Comparison of ENCODE assay signal across 28 mouse cellular contexts in genomic region chr7:105563367-105563766, GRCm38 (mm10). TPM values are rescaled to one million over a fixed set of nuclear protein-coding genes. Genes with fewer than 3 reads are reported as not detected.
DNase-seq lines count a peak whose midpoint lies in the region; ATAC-seq and TF ChIP-seq lines count a peak whose summit lies in the region.
"Had no signal": no experiment of that assay in that cellular context is flagged by ENCODE, and none has a peak within 500 bp of the region (broad histone marks: within the 10 kb centered on the region; RNA-seq: fewer than 3 reads in every experiment).

No protein-coding gene starts in this region.

- no peak for DNase-seq in frontal cortex, postnatal 10 days (ENCODE audit: low spot score in 2 of 2)
- no peak for DNase-seq in left cerebral cortex, adult 2 months (ENCODE audit: extremely low spot score in 1 of 2, low spot score in 2 of 2)
- DNase-seq in left cerebral cortex, adult 8-10 months (ENCODE audit: low spot score in 2 of 2), result no peak
- DNase-seq in brain, adult 2 months (ENCODE audit: low read depth, low spot score), result peak; percentile 59
- DNase-seq: adrenal gland, adult 2 months; adrenal gland, postnatal 14 days; embryo, embryonic 11 days; gastrocnemius, adult 2 months; gastrocnemius, postnatal 14 days; heart, adult 18-20 months; heart, postnatal 14 days; heart, postnatal 4 days had no signal

- H3K4me3 ChIP-seq in left cerebral cortex, adult 2 months, result no peak overlapping the region
- H3K4me3 ChIP-seq in cortical plate, adult 2 months (ENCODE audit: insufficient read depth, low read length), result no peak overlapping the region
- H3K4me3 ChIP-seq: embryonic facial prominence, embryonic 10.5 days; embryonic facial prominence, embryonic 13.5 days; erythroblast, embryonic 14.5 days; forebrain, embryonic 12.5 days; forebrain, embryonic 15.5 days; gastrocnemius, adult 2 months; heart, embryonic 13.5 days had no signal

- TF ChIP-seq CTCF in left cerebral cortex, adult 2 months (IDR thresholded peaks at IDR 0.05), result no peak
- no peak for TF ChIP-seq CTCF in cortical plate, adult 2 months (IDR thresholded peaks at IDR 0.05; ENCODE audit: extremely low read depth, insufficient read depth, low read length)

- peaks cover 22% of the 10 kb centered on the region for H3K4me1 ChIP-seq in cortical plate, adult 2 months (ENCODE audit: control insufficient read depth, insufficient read depth, low read length)
- H3K4me1 ChIP-seq: embryonic facial prominence, embryonic 13.5 days had no signal

- H3K27ac ChIP-seq in left cerebral cortex, adult 2 months, result peak overlapping the region; percentile 69
- H3K27ac ChIP-seq in cortical plate, adult 2 months (ENCODE audit: insufficient read depth, low read length), result 0 out of 2 replicates have a peak overlapping the region, but pooled peaks have one; percentile 12
- H3K27ac ChIP-seq: embryonic facial prominence, embryonic 10.5 days; embryonic facial prominence, embryonic 13.5 days; forebrain, embryonic 12.5 days; forebrain, embryonic 15.5 days; gastrocnemius, adult 2 months; heart, embryonic 13.5 days; hindbrain, embryonic 14.5 days; hindbrain, postnatal 0 days had no signal

- intact Hi-C loops in left cerebral cortex, adult 2 months (cut with DNase I), result no loop called here

- peak; percentile 39 for ATAC-seq in frontal cortex, adult (ENCODE audit: low TSS enrichment)
- ATAC-seq: CD4-positive, CD25-positive, alpha-beta regulatory T cell, adult 4 months; forebrain, embryonic 15.5 days; hindbrain, postnatal 0 days; inflammation-experienced regulatory T-cells, adult 6 months; intestine, embryonic 16.5 days had no signal

- TF ChIP-seq POLR2A in cortical plate, adult 2 months (IDR thresholded peaks at IDR 0.05; ENCODE audit: extremely low read depth, insufficient read depth, low read length), result no peak

RNA-seq across cellular contexts. Expression of gene Smpd1, which starts 9.2 kb away (rescaled TPM):
- total RNA-seq in left cerebral cortex, adult 2 months (2021), result 100 to 1,000 TPM in 1 of 2 experiments, 10 to 100 TPM in 1; 96.9 to 107 TPM
- total RNA-seq in left cerebral cortex, adult 8-10 months (2022), result 100 to 1,000 TPM; 100 to 105 (median 101) TPM
- polyA plus RNA-seq in cortical plate, adult 2 months (2012; rRNA removed), result 93.2 and 93.3 TPM in 2 replicates

RNA-seq across cellular contexts. Expression of gene Apbb1, which starts 18.1 kb away (rescaled TPM):
- 100 to 1,000 TPM; 440 to 458 TPM for total RNA-seq in left cerebral cortex, adult 2 months (2021)
- 100 to 1,000 TPM; 437 to 456 (median 444) TPM for total RNA-seq in left cerebral cortex, adult 8-10 months (2022)
- polyA plus RNA-seq in cortical plate, adult 2 months (2012; rRNA removed), result 564 and 565 TPM in 2 replicates
- total RNA-seq: MEL had no signal

RNA-seq across cellular contexts. Expression of gene Hpx, which starts 36.6 kb away (rescaled TPM):
- under 1 TPM; 0.30 to 0.68 TPM for total RNA-seq in left cerebral cortex, adult 2 months (2021)
- total RNA-seq in left cerebral cortex, adult 8-10 months (2022), result under 1 TPM; 0.33 to 0.63 (median 0.44) TPM
- polyA plus RNA-seq in cortical plate, adult 2 months (2012; rRNA removed), result 0.93 and 0.94 TPM in 2 replicates
- total RNA-seq: common myeloid progenitor, adult 5-6 weeks; gastrocnemius, adult 2 months; gastrocnemius, postnatal 14 days; heart, adult 18-20 months; hindbrain, postnatal 0 days; MEL had no signal
- polyA plus RNA-seq: CD4-positive, CD25-positive, alpha-beta regulatory T cell, adult 4 months; erythroblast, embryonic 14.5 days; hindbrain, embryonic 11.5 days; hindbrain, embryonic 14.5 days; hindbrain, postnatal 0 days; inflammation-experienced regulatory T-cells, adult 6 months had no signal
